Mouse (Mus musculus) G1E (cell line): Measurements from ENCODE around the gene Gnpat.

Experiments used
- CTCF ChIP-seq: IDR thresholded peaks from 2 replicates; pipeline ENCODE4 v1.5.1; 2012; ENCODE audit warnings: low read depth, low read length, inconsistent platforms, mixed read lengths
- GATA1 ChIP-seq: IDR thresholded peaks from 2 replicates; pipeline ENCODE4 v1.6.1; 2012; ENCODE audit warnings: borderline replicate concordance, low read length, inconsistent platforms, mixed read lengths

DNA sequence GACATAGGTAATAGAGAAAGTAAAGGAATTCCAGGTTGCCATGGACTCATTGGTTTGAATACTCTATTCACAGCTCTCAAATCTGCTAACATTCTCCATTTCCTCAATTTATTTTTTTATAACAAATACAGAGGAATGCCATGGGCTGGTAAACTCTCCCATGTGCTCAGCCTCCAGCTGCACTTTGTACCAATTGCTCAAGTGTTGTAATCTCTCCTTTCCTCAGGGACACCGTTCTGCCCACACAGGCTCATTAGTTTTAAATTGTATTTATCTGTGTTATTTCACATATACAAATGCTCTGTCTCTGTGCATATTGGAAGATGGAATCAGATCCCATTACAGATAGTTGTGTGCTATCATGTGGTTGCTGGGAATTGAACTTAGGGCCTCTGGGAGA, 9.3 kb upstream of the Gnpat start:
- no peak for TF ChIP-seq CTCF
- no peak for TF ChIP-seq GATA1
